Mouse (Mus musculus): Measurements from ENCODE around the gene Rabac1. TPM values are rescaled to one million over a fixed set of nuclear protein-coding genes. Genes with fewer than 3 reads are reported as not detected.

Gene Rabac1
- polyA plus RNA-seq, 1 experiment from 2014 or later: 153 TPM

- H3K4me2 ChIP-seq (ENCODE audit: low read depth, low read length): no peak overlapping the region
- H3K27ac ChIP-seq (ENCODE audit: low read length): no peak overlapping the region
- WGBS: 2% methylated on average over 8 of the region's 8 CpGs
- peaks cover 92% of the 10 kb centered on the region for H3K27me3 ChIP-seq (replicated peaks; ENCODE audit: control insufficient read depth, insufficient read depth, low read length)
- peaks cover 6% of the 10 kb centered on the region for H3K4me1 ChIP-seq (ENCODE audit: control insufficient read depth, insufficient read depth, low read length)
- ATAC-seq: peak; percentile 7; the same call in 1 of the 2 replicates
- no peak overlapping the region for H3K4me3 ChIP-seq (ENCODE audit: low read length)
- H3K9me3 ChIP-seq (ENCODE audit: control insufficient read depth, low read length): no peaks in the 10 kb centered on the region
- no peak overlapping the region for H3K9ac ChIP-seq (ENCODE audit: low read depth, low read length)
- no peaks in the 10 kb centered on the region for H3K36me3 ChIP-seq (ENCODE audit: control insufficient read depth, insufficient read depth, low read length)
These were observed 22.5 kb downstream of the Rabac1 start for GRCm38 (mm10) chr7:24949958-24950623.

- Histone ChIP-seq H3K4me3 (ENCODE audit: low read length) (no peak overlapping the region), H3K4me1 (ENCODE audit: control insufficient read depth, insufficient read depth, low read length) (peaks cover 7% of the 10 kb centered on the region), H3K36me3 (ENCODE audit: control insufficient read depth, insufficient read depth, low read length) (no peaks in the 10 kb centered on the region), H3K27ac (ENCODE audit: low read length) (no peak overlapping the region), H3K4me2 (ENCODE audit: low read depth, low read length) (no peak overlapping the region), H3K9ac (ENCODE audit: low read depth, low read length) (no peak overlapping the region), H3K27me3 (replicated peaks; ENCODE audit: control insufficient read depth, insufficient read depth, low read length) (peaks cover 94% of the 10 kb centered on the region), H3K9me3 (ENCODE audit: control insufficient read depth, low read length) (no peaks in the 10 kb centered on the region)
- no peak for ATAC-seq
- WGBS: 3% methylated on average over 29 of the region's 29 CpGs
These were observed 23.8 kb downstream of the Rabac1 start for GRCm38 (mm10) chr7:24948774-24949173.

DNA sequence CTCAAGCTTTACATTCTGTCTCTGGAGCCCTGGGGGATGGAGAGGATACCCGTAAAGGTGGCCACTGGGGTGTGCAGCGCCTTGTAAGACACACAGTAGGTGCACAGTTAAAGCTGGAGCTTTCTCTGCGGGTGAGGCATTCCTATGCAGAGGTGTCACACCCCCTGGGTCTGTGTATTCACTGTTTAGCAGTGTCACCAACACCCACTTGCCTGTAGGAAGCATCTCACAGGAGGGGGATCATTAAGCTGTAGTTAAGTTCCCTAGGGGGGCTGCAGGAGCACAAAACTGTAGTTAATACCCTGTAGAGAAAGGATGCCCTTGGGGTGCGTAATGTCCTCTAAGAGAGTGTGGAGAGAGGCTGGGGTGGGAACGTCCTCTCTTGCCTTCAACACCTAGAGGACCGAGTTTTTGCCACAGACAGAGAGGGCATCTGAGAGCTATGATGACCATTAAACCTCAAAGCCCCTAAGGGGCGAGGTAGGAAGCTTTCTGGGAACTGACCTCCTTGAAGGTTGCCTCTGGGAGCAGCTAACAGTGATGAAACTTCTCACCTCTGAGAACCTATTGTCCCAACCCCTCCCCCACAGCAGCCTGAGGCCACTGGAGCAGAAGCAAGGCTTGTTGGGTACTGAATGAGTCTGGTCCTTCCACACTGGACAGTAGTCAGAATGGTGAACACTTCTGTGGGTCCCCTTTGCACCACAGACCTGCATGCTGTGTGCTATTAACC, 25.1 kb downstream of the Rabac1 start:
- no peaks in the 10 kb centered on the region for H3K9me3 ChIP-seq (ENCODE audit: control insufficient read depth, low read length)

DNA sequence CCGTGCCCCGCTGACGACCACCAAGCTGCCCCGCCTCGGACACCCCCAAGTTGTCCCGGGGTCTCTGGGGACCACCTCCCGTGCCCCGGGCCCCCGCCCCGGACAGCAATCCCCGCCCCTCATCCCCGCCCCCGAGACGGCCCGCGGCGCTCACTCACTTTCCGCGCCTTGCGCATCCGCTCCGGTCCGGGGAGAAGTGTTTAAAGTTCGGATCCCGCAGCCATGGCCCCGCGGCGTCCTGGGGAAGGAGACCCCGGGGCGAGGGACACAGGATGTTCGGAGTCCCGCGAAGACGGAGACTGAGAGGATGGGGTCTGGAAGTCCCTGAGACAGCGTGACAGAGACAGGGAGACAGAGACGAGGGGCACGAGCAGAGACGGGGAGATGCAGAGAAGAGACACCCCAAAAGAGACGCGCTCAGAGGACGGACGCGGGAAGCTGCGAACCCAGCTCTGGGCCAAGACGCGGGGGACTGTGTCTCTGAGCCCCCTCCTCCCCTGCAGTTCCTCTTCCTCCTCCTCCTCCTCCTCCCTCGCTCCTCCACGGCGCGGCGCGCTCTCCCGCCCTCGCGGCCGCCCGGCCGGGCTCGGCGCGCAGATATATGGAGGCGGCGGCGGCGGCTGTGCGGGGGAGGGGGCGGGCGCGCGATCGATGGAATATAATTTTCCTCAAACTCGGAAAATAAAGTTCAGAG, 28.1 kb downstream of the Rabac1 start, which contains the start of gene Gm4881:
Gene Gm4881, minus strand, starts transcription at position 238 of the 694 bp plus-strand sequence.
- Histone ChIP-seq H3K4me1 (ENCODE audit: control insufficient read depth, insufficient read depth, low read length) (peaks cover 7% of the 10 kb centered on the region), H3K9me3 (ENCODE audit: control insufficient read depth, low read length) (no peaks in the 10 kb centered on the region), H3K36me3 (ENCODE audit: control insufficient read depth, insufficient read depth, low read length) (no peaks in the 10 kb centered on the region), H3K4me3 (ENCODE audit: low read length) (peak within 1 kb of the TSS; percentile 44), H3K27me3 (replicated peaks; ENCODE audit: control insufficient read depth, insufficient read depth, low read length) (peaks cover 87% of the 10 kb centered on the region), H3K4me2 (ENCODE audit: low read depth, low read length) (peak within 1 kb of the TSS; percentile 61), H3K27ac (ENCODE audit: low read length) (no peak within 1 kb of the TSS), H3K9ac (ENCODE audit: low read depth, low read length) (peak within 1 kb of the TSS; percentile 54; the same call in 1 of the 2 replicates)
- no peak for ATAC-seq
- under 1% methylated on average over 65 of the region's 72 CpGs for WGBS

More for the DNA sequence above, 25.1 kb downstream of the Rabac1 start:
- ATAC-seq: no peak
- Histone ChIP-seq H3K4me2 (ENCODE audit: low read depth, low read length) (no peak overlapping the region), H3K9ac (ENCODE audit: low read depth, low read length) (no peak overlapping the region), H3K27ac (ENCODE audit: low read length) (no peak overlapping the region), H3K4me3 (ENCODE audit: low read length) (no peak overlapping the region), H3K36me3 (ENCODE audit: control insufficient read depth, insufficient read depth, low read length) (no peaks in the 10 kb centered on the region), H3K4me1 (ENCODE audit: control insufficient read depth, insufficient read depth, low read length) (peaks cover 7% of the 10 kb centered on the region), H3K27me3 (replicated peaks; ENCODE audit: control insufficient read depth, insufficient read depth, low read length) (peaks cover 94% of the 10 kb centered on the region)
- 3% methylated on average over 7 of the region's 7 CpGs for WGBS

DNA sequence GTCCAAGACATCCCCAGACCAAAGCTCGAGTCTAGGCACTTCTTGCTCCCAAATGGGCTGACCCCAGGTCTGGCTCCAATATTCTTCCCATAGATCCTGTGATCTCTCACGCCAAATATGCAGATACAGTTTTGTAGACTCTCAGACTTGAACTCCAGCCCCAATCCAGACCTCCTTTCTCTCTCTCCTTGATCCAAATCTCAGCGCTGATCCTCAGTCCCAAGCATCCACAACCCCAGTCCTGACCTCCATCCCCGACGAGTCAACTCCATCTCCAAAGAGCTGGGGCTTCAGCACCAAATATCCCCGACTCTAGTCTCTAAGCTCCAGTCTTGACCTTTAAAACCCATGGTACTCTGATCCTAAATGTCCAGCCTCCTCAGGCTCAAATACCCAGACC, 28.9 kb downstream of the Rabac1 start:
- Histone ChIP-seq H3K4me2 (ENCODE audit: low read depth, low read length) (no peak overlapping the region), H3K27ac (ENCODE audit: low read length) (no peak overlapping the region), H3K9ac (ENCODE audit: low read depth, low read length) (no peak overlapping the region), H3K36me3 (ENCODE audit: control insufficient read depth, insufficient read depth, low read length) (no peaks in the 10 kb centered on the region), H3K4me1 (ENCODE audit: control insufficient read depth, insufficient read depth, low read length) (peaks cover 7% of the 10 kb centered on the region), H3K9me3 (ENCODE audit: control insufficient read depth, low read length) (no peaks in the 10 kb centered on the region), H3K27me3 (replicated peaks; ENCODE audit: control insufficient read depth, insufficient read depth, low read length) (peaks cover 83% of the 10 kb centered on the region), H3K4me3 (ENCODE audit: low read length) (no peak overlapping the region)
- ATAC-seq: no peak
- 6% methylated on average over 6 of the region's 6 CpGs for WGBS

- no peaks in the 10 kb centered on the region for H3K9me3 ChIP-seq (ENCODE audit: control insufficient read depth, low read length)
- no peak for ATAC-seq
- peaks cover 72% of the 10 kb centered on the region for H3K27me3 ChIP-seq (replicated peaks; ENCODE audit: control insufficient read depth, insufficient read depth, low read length)
- H3K4me1 ChIP-seq (ENCODE audit: control insufficient read depth, insufficient read depth, low read length): 0 out of 2 replicates have a peak, but pooled peaks cover 2% of the 10 kb centered on the region
- H3K9ac ChIP-seq (ENCODE audit: low read depth, low read length): no peak overlapping the region
- H3K36me3 ChIP-seq (ENCODE audit: control insufficient read depth, insufficient read depth, low read length): 0 out of 2 replicates have a peak, but pooled peaks cover 5% of the 10 kb centered on the region
- H3K4me3 ChIP-seq (ENCODE audit: low read length): no peak overlapping the region
- 2% methylated on average over 15 of the region's 15 CpGs for WGBS
- no peak overlapping the region for H3K4me2 ChIP-seq (ENCODE audit: low read depth, low read length)
- no peak overlapping the region for H3K27ac ChIP-seq (ENCODE audit: low read length)
These were observed 40.9 kb downstream of the Rabac1 start for GRCm38 (mm10) chr7:24931651-24932050.

- Histone ChIP-seq H3K4me2 (ENCODE audit: low read depth, low read length) (no peak overlapping the region), H3K9me3 (ENCODE audit: control insufficient read depth, low read length) (no peaks in the 10 kb centered on the region), H3K27ac (ENCODE audit: low read length) (no peak overlapping the region), H3K4me1 (ENCODE audit: control insufficient read depth, insufficient read depth, low read length) (0 out of 2 replicates have a peak, but pooled peaks cover 2% of the 10 kb centered on the region), H3K4me3 (ENCODE audit: low read length) (no peak overlapping the region), H3K36me3 (ENCODE audit: control insufficient read depth, insufficient read depth, low read length) (peaks cover 9% of the 10 kb centered on the region; the same call in 1 of the 2 replicates), H3K27me3 (replicated peaks; ENCODE audit: control insufficient read depth, insufficient read depth, low read length) (peaks cover 63% of the 10 kb centered on the region), H3K9ac (ENCODE audit: low read depth, low read length) (no peak overlapping the region)
- 46% methylated on average over 6 of the region's 6 CpGs for WGBS
- ATAC-seq: no peak
These were observed 42.1 kb downstream of the Rabac1 start for GRCm38 (mm10) chr7:24930475-24930874.

Data from intestine, embryonic 16.5 days (tissue).